Mouse (Mus musculus): ENCODE data around the gene Pelo. TPM values are rescaled to one million over a fixed set of nuclear protein-coding genes. Genes with fewer than 3 reads are reported as not detected.

The Pelo gene
- polyA plus RNA-seq, 1 experiment from 2014 or later = 8.0 TPM

GRCm38 (mm10) chr13:115090977-115091445 is 1.0 kb upstream of the Pelo start:
- Histone ChIP-seq H3K27me3 (ENCODE audit: control insufficient read depth, insufficient read depth, low read length) (no peaks in the 10 kb centered on the region), H3K4me2 (replicated peaks; ENCODE audit: low read depth, low read length) (peak overlapping the region; percentile 92), H3K9me3 (ENCODE audit: control insufficient read depth, low read length) (no peaks in the 10 kb centered on the region), H3K4me3 (ENCODE audit: low read depth, low read length) (peak overlapping the region; percentile 66), H3K27ac (ENCODE audit: low read depth, low read length) (no peak overlapping the region), H3K4me1 (replicated peaks; ENCODE audit: control insufficient read depth, insufficient read depth, low read length) (0 out of 2 replicates have a peak, but pooled peaks cover 3% of the 10 kb centered on the region), H3K36me3 (ENCODE audit: control insufficient read depth, insufficient read depth, low read length) (peaks cover 3% of the 10 kb centered on the region; the same call in 1 of the 2 replicates), H3K9ac (ENCODE audit: low read depth, low read length) (0 out of 2 replicates have a peak overlapping the region, but pooled peaks have one; percentile 74)
- peak; percentile 5 for DNase-seq (ENCODE audit: low spot score)
- 46% methylated on average over 9 of the region's 9 CpGs for WGBS
- no peak for ATAC-seq (ENCODE audit: low FRiP score)

- WGBS = 8% methylated on average over 34 of the region's 35 CpGs
- peak overlapping the region; percentile 66 for H3K4me3 ChIP-seq (ENCODE audit: low read depth, low read length)
- ATAC-seq (ENCODE audit: low FRiP score) (peak; percentile 76), DNase-seq (ENCODE audit: low spot score) (peak; percentile 32)
- peak overlapping the region; percentile 92 for H3K4me2 ChIP-seq (replicated peaks; ENCODE audit: low read depth, low read length)
- peak overlapping the region; percentile 21; the same call in 1 of the 2 replicates for H3K27ac ChIP-seq (ENCODE audit: low read depth, low read length)
- no peaks in the 10 kb centered on the region for H3K9me3 ChIP-seq (ENCODE audit: control insufficient read depth, low read length)
- H3K9ac ChIP-seq (ENCODE audit: low read depth, low read length) = peak overlapping the region; percentile 74
- 0 out of 2 replicates have a peak, but pooled peaks cover 3% of the 10 kb centered on the region for H3K4me1 ChIP-seq (replicated peaks; ENCODE audit: control insufficient read depth, insufficient read depth, low read length)
- H3K36me3 ChIP-seq (ENCODE audit: control insufficient read depth, insufficient read depth, low read length) = peaks cover 3% of the 10 kb centered on the region; the same call in 1 of the 2 replicates
- no peaks in the 10 kb centered on the region for H3K27me3 ChIP-seq (ENCODE audit: control insufficient read depth, insufficient read depth, low read length)
These were observed 476 bp downstream of the Pelo start for GRCm38 (mm10) chr13:115089395-115090025.

- Histone ChIP-seq H3K4me3 (ENCODE audit: low read depth, low read length) (peak overlapping the region; percentile 66), H3K4me1 (replicated peaks; ENCODE audit: control insufficient read depth, insufficient read depth, low read length) (0 out of 2 replicates have a peak, but pooled peaks cover 3% of the 10 kb centered on the region), H3K9ac (ENCODE audit: low read depth, low read length) (peak overlapping the region; percentile 74; the same call in 1 of the 2 replicates), H3K9me3 (ENCODE audit: control insufficient read depth, low read length) (no peaks in the 10 kb centered on the region), H3K4me2 (replicated peaks; ENCODE audit: low read depth, low read length) (peak overlapping the region; percentile 92), H3K36me3 (ENCODE audit: control insufficient read depth, insufficient read depth, low read length) (peaks cover 3% of the 10 kb centered on the region; the same call in 1 of the 2 replicates), H3K27ac (ENCODE audit: low read depth, low read length) (no peak overlapping the region), H3K27me3 (ENCODE audit: control insufficient read depth, insufficient read depth, low read length) (no peaks in the 10 kb centered on the region)
- 61% methylated on average over 11 of the region's 11 CpGs for WGBS
- ATAC-seq (ENCODE audit: low FRiP score) (no peak), DNase-seq (ENCODE audit: low spot score) (no peak)
These were observed 979 bp downstream of the Pelo start for GRCm38 (mm10) chr13:115089020-115089394.

- ATAC-seq (ENCODE audit: low FRiP score) = no peak
- no peak for DNase-seq (ENCODE audit: low spot score)
- no peaks in the 10 kb centered on the region for H3K9me3 ChIP-seq (ENCODE audit: control insufficient read depth, low read length)
- H3K9ac ChIP-seq (ENCODE audit: low read depth, low read length) = no peak overlapping the region
- no peak overlapping the region for H3K4me3 ChIP-seq (ENCODE audit: low read depth, low read length)
- no peak overlapping the region for H3K27ac ChIP-seq (ENCODE audit: low read depth, low read length)
- H3K27me3 ChIP-seq (ENCODE audit: control insufficient read depth, insufficient read depth, low read length) = no peaks in the 10 kb centered on the region
- H3K4me1 ChIP-seq (replicated peaks; ENCODE audit: control insufficient read depth, insufficient read depth, low read length) = 0 out of 2 replicates have a peak, but pooled peaks cover 3% of the 10 kb centered on the region
- no peak overlapping the region for H3K4me2 ChIP-seq (replicated peaks; ENCODE audit: low read depth, low read length)
- WGBS = 94% methylated on average over 6 of the region's 6 CpGs
- H3K36me3 ChIP-seq (ENCODE audit: control insufficient read depth, insufficient read depth, low read length) = peaks cover 3% of the 10 kb centered on the region; the same call in 1 of the 2 replicates
These were observed 4.0 kb downstream of the Pelo start for GRCm38 (mm10) chr13:115085974-115086373.

GRCm38 (mm10) chr13:115082339-115082738 is 7.6 kb downstream of the Pelo start:
- Histone ChIP-seq H3K9ac (ENCODE audit: low read depth, low read length) (no peak overlapping the region), H3K27ac (ENCODE audit: low read depth, low read length) (no peak overlapping the region), H3K4me2 (replicated peaks; ENCODE audit: low read depth, low read length) (no peak overlapping the region), H3K27me3 (ENCODE audit: control insufficient read depth, insufficient read depth, low read length) (no peaks in the 10 kb centered on the region), H3K4me1 (replicated peaks; ENCODE audit: control insufficient read depth, insufficient read depth, low read length) (no peaks in the 10 kb centered on the region), H3K9me3 (ENCODE audit: control insufficient read depth, low read length) (no peaks in the 10 kb centered on the region), H3K4me3 (ENCODE audit: low read depth, low read length) (no peak overlapping the region), H3K36me3 (ENCODE audit: control insufficient read depth, insufficient read depth, low read length) (no peaks in the 10 kb centered on the region)
- no peak for ATAC-seq (ENCODE audit: low FRiP score)
- WGBS = 92% methylated on average over 7 of the region's 7 CpGs
- no peak for DNase-seq (ENCODE audit: low spot score)

- Histone ChIP-seq H3K27ac (ENCODE audit: low read depth, low read length) (no peak overlapping the region), H3K27me3 (ENCODE audit: control insufficient read depth, insufficient read depth, low read length) (no peaks in the 10 kb centered on the region), H3K9ac (ENCODE audit: low read depth, low read length) (no peak overlapping the region), H3K4me1 (replicated peaks; ENCODE audit: control insufficient read depth, insufficient read depth, low read length) (no peaks in the 10 kb centered on the region), H3K9me3 (ENCODE audit: control insufficient read depth, low read length) (no peaks in the 10 kb centered on the region), H3K36me3 (ENCODE audit: control insufficient read depth, insufficient read depth, low read length) (no peaks in the 10 kb centered on the region), H3K4me3 (ENCODE audit: low read depth, low read length) (no peak overlapping the region), H3K4me2 (replicated peaks; ENCODE audit: low read depth, low read length) (no peak overlapping the region)
- DNase-seq (ENCODE audit: low spot score) (no peak), ATAC-seq (ENCODE audit: low FRiP score) (no peak)
- WGBS = 87% methylated on average over 3 of the region's 3 CpGs
These were observed 9.9 kb downstream of the Pelo start for GRCm38 (mm10) chr13:115079996-115080585.

- H3K27me3 ChIP-seq (ENCODE audit: control insufficient read depth, insufficient read depth, low read length) = no peaks in the 10 kb centered on the region
- no peak for DNase-seq (ENCODE audit: low spot score)
- ATAC-seq (ENCODE audit: low FRiP score) = no peak
- no peaks in the 10 kb centered on the region for H3K36me3 ChIP-seq (ENCODE audit: control insufficient read depth, insufficient read depth, low read length)
- H3K4me1 ChIP-seq (replicated peaks; ENCODE audit: control insufficient read depth, insufficient read depth, low read length) = no peaks in the 10 kb centered on the region
- no peaks in the 10 kb centered on the region for H3K9me3 ChIP-seq (ENCODE audit: control insufficient read depth, low read length)
- no peak overlapping the region for H3K9ac ChIP-seq (ENCODE audit: low read depth, low read length)
- WGBS = 87% methylated on average over 6 of the region's 6 CpGs
- H3K4me2 ChIP-seq (replicated peaks; ENCODE audit: low read depth, low read length) = no peak overlapping the region
- no peak overlapping the region for H3K4me3 ChIP-seq (ENCODE audit: low read depth, low read length)
- H3K27ac ChIP-seq (ENCODE audit: low read depth, low read length) = no peak overlapping the region
These were observed 10.8 kb downstream of the Pelo start for GRCm38 (mm10) chr13:115078997-115079685.

- no peak overlapping the region for H3K9ac ChIP-seq (ENCODE audit: low read depth, low read length)
- no peaks in the 10 kb centered on the region for H3K9me3 ChIP-seq (ENCODE audit: control insufficient read depth, low read length)
- no peaks in the 10 kb centered on the region for H3K27me3 ChIP-seq (ENCODE audit: control insufficient read depth, insufficient read depth, low read length)
- no peak overlapping the region for H3K27ac ChIP-seq (ENCODE audit: low read depth, low read length)
- ATAC-seq (ENCODE audit: low FRiP score) = no peak
- DNase-seq (ENCODE audit: low spot score) = no peak
- H3K36me3 ChIP-seq (ENCODE audit: control insufficient read depth, insufficient read depth, low read length) = no peaks in the 10 kb centered on the region
- no peak overlapping the region for H3K4me3 ChIP-seq (ENCODE audit: low read depth, low read length)
- 83% methylated on average over 9 of the region's 9 CpGs for WGBS
- no peak overlapping the region for H3K4me2 ChIP-seq (replicated peaks; ENCODE audit: low read depth, low read length)
- H3K4me1 ChIP-seq (replicated peaks; ENCODE audit: control insufficient read depth, insufficient read depth, low read length) = no peaks in the 10 kb centered on the region
These were observed 12.4 kb downstream of the Pelo start for GRCm38 (mm10) chr13:115077346-115078134.

Data from hindbrain, embryonic 11.5 days (tissue).